ENCODE assay signal across 21 mouse cellular contexts in genomic region chr10:96365101-96365500, GRCm38 (mm10).
DNase-seq lines count a peak whose midpoint lies in the region; ATAC-seq and TF ChIP-seq lines count a peak whose summit lies in the region.
"Had no signal": no experiment of that assay in that cellular context is flagged by ENCODE, and none has a peak within 500 bp of the region (broad histone marks: within the 10 kb centered on the region; RNA-seq: fewer than 3 reads in every experiment).

No protein-coding gene starts in this region.

- H3K36me3 ChIP-seq in kidney, adult 2 months (ENCODE audit: control insufficient read depth, insufficient read depth, low read length) = no peaks in the 10 kb centered on the region
- H3K36me3 ChIP-seq in lung, postnatal 0 days (ENCODE audit: insufficient read depth, low read length) = no peaks in the 10 kb centered on the region
- H3K36me3 ChIP-seq in kidney, postnatal 0 days (ENCODE audit: insufficient read depth, low read length) = no peaks in the 10 kb centered on the region
- H3K36me3 ChIP-seq: embryonic facial prominence, embryonic 13.5 days; forebrain, embryonic 12.5 days; heart, embryonic 12.5 days; hindbrain, embryonic 12.5 days had no signal

- TF ChIP-seq POLR2A in kidney, adult 2 months (IDR thresholded peaks at IDR 0.05; ENCODE audit: low read depth, low read length) = no peak

- no peak overlapping the region for H3K4me3 ChIP-seq in kidney, adult 2 months (ENCODE audit: insufficient read depth, low read depth, low read length)
- no peak overlapping the region for H3K4me3 ChIP-seq in lung, postnatal 0 days (ENCODE audit: low read depth, low read length)
- H3K4me3 ChIP-seq in kidney, postnatal 0 days (replicated peaks; ENCODE audit: low read depth, low read length) = no peak overlapping the region
- H3K4me3 ChIP-seq: embryonic facial prominence, embryonic 13.5 days; forebrain, embryonic 12.5 days; heart, embryonic 12.5 days; hindbrain, embryonic 12.5 days had no signal

- no peak overlapping the region for H3K4me2 ChIP-seq in lung, postnatal 0 days (replicated peaks; ENCODE audit: low read depth, low read length)
- H3K4me2 ChIP-seq in kidney, postnatal 0 days (ENCODE audit: low read length) = no peak overlapping the region
- H3K4me2 ChIP-seq: embryonic facial prominence, embryonic 13.5 days; forebrain, embryonic 12.5 days; heart, embryonic 12.5 days; hindbrain, embryonic 12.5 days had no signal

- DNase-seq in kidney, adult 2 months = peak; percentile 44
- no peak for DNase-seq in kidney, adult 18-20 months
- peak; percentile 26 for DNase-seq in lung, postnatal 0 days (ENCODE audit: low spot score)
- no peak for DNase-seq in lung, postnatal 25 days (ENCODE audit: low spot score)
- DNase-seq in kidney, postnatal 0 days (ENCODE audit: low spot score) = peak; percentile 83
- DNase-seq in kidney, postnatal 36 days = peak; percentile 12 to 24
- no peak for DNase-seq in cerebellum, postnatal 36 days
- no peak for DNase-seq in cerebellum, adult 11 months
- DNase-seq: adrenal gland, postnatal 10 days; cerebellum, adult 2 months; cerebellum, postnatal 25 days; gastrocnemius, postnatal 14 days; heart, postnatal 4 days had no signal

- H3K9me3 ChIP-seq in lung, postnatal 0 days (ENCODE audit: low read length) = no peaks in the 10 kb centered on the region
- H3K9me3 ChIP-seq in kidney, postnatal 0 days (replicated peaks; ENCODE audit: low read length) = no peaks in the 10 kb centered on the region
- H3K9me3 ChIP-seq: embryonic facial prominence, embryonic 13.5 days; forebrain, embryonic 12.5 days; heart, embryonic 12.5 days; hindbrain, embryonic 12.5 days had no signal

- WGBS in kidney, adult 2 months = 50% methylated on average over 3 of the region's 3 CpGs
- 55% methylated on average over 3 of the region's 3 CpGs for WGBS in lung, postnatal 0 days
- 23% methylated on average over 3 of the region's 3 CpGs for WGBS in kidney, postnatal 0 days

- no peak for TF ChIP-seq EP300 in lung, postnatal 0 days (IDR thresholded peaks at IDR 0.05)

- H3K27me3 ChIP-seq in kidney, adult 2 months (replicated peaks; ENCODE audit: control insufficient read depth, insufficient read depth, low read length) = no peaks in the 10 kb centered on the region
- H3K27me3 ChIP-seq in lung, postnatal 0 days (replicated peaks; ENCODE audit: insufficient read depth, low read length) = no peaks in the 10 kb centered on the region
- no peaks in the 10 kb centered on the region for H3K27me3 ChIP-seq in kidney, postnatal 0 days (ENCODE audit: insufficient read depth, low read length)
- H3K27me3 ChIP-seq: CH12.LX; embryonic facial prominence, embryonic 13.5 days; forebrain, embryonic 12.5 days; heart, embryonic 12.5 days; hindbrain, embryonic 12.5 days had no signal

- TF ChIP-seq CTCF in kidney, adult 2 months (conservative IDR thresholded peaks at IDR 0.05; ENCODE audit: insufficient read depth, insufficient read length, low read depth, low read length) = no peak
- no peak for TF ChIP-seq CTCF in lung, postnatal 0 days (IDR thresholded peaks at IDR 0.05)
- TF ChIP-seq CTCF in kidney, postnatal 0 days (IDR thresholded peaks at IDR 0.05; ENCODE audit: low read depth) = no peak

- no peak overlapping the region for H3K27ac ChIP-seq in kidney, adult 2 months (ENCODE audit: insufficient read depth, low read depth, low read length)
- H3K27ac ChIP-seq in lung, postnatal 0 days (ENCODE audit: low read length) = no peak overlapping the region
- no peak overlapping the region for H3K27ac ChIP-seq in kidney, postnatal 0 days
- H3K27ac ChIP-seq: embryonic facial prominence, embryonic 13.5 days; forebrain, embryonic 12.5 days; hindbrain, embryonic 12.5 days had no signal

- H3K9ac ChIP-seq in lung, postnatal 0 days (replicated peaks; ENCODE audit: low read depth) = 0 out of 2 replicates have a peak overlapping the region, but pooled peaks have one; percentile 23
- no peak overlapping the region for H3K9ac ChIP-seq in kidney, postnatal 0 days (ENCODE audit: low read depth, low read length)
- H3K9ac ChIP-seq: embryonic facial prominence, embryonic 13.5 days; forebrain, embryonic 12.5 days; heart, embryonic 12.5 days; hindbrain, embryonic 12.5 days had no signal

- no peak for ATAC-seq in lung, postnatal 0 days
- no peak for ATAC-seq in kidney, postnatal 0 days (replicated peaks; ENCODE audit: low FRiP score, low read depth)
- ATAC-seq: forebrain, embryonic 16.5 days; hindbrain, embryonic 16.5 days; inflammation-experienced regulatory T-cells, adult 6 months had no signal

- H3K4me1 ChIP-seq in kidney, adult 2 months (ENCODE audit: control insufficient read depth, insufficient read depth, low read length) = no peaks in the 10 kb centered on the region
- H3K4me1 ChIP-seq in lung, postnatal 0 days (ENCODE audit: insufficient read depth, low read depth, low read length) = no peaks in the 10 kb centered on the region
- no peaks in the 10 kb centered on the region; the same call in 1 of the 2 replicates for H3K4me1 ChIP-seq in kidney, postnatal 0 days (replicated peaks; ENCODE audit: insufficient read depth, low read length)
- H3K4me1 ChIP-seq: embryonic facial prominence, embryonic 13.5 days; forebrain, embryonic 12.5 days; heart, embryonic 12.5 days; hindbrain, embryonic 12.5 days had no signal

Comparison
In these comparisons a context has a peak if more than half of its experiments do, and no peak if none do; other contexts are left out.
1. DNase-seq: peak in kidney, adult 2 months (single experiment), lung, postnatal 0 days (single experiment), kidney, postnatal 0 days (single experiment) and kidney, postnatal 36 days (2 of 2); none in kidney, adult 18-20 months (single experiment), lung, postnatal 25 days (single experiment), cerebellum, postnatal 36 days (0 of 2) and cerebellum, adult 11 months (single experiment).